Mouse (Mus musculus): ENCODE results near the gene Zfp36l3.

DNA sequence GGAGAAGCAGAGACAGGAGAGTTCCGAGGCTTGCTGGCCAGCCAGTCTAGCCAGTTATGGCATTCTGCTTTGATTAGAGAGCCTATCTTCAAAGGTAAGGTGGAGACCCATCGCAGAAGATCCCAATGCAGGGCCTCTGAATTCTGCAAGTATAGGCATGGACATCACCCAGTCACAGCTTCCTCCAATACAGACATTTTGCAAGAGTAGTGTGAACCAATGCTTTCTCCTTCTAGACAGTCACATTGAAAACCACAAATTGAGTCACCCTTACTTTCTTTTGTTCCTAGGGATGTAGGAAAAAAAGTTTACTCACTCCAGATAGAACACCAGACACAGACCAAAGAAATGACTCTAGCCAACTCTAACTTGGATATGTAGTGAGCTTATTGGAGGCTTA lies 47.2 kb downstream of the Zfp36l3 start:
- TF ChIP-seq CTCF (IDR thresholded peaks at IDR 0.05; ENCODE audit: extremely low read depth, insufficient read depth, low read length), result no peak
- no peak for TF ChIP-seq POLR2A (IDR thresholded peaks at IDR 0.05; ENCODE audit: extremely low read depth, insufficient read depth, low read length)
